Mouse (Mus musculus): ENCODE results near the gene Eef1akmt4.
"Not testable (repeated sequence)": the region's sequence is repeated elsewhere in the genome, so short reads cannot be mapped to it uniquely, and the experiment has no call there.

Eef1akmt4 gene

DNA sequence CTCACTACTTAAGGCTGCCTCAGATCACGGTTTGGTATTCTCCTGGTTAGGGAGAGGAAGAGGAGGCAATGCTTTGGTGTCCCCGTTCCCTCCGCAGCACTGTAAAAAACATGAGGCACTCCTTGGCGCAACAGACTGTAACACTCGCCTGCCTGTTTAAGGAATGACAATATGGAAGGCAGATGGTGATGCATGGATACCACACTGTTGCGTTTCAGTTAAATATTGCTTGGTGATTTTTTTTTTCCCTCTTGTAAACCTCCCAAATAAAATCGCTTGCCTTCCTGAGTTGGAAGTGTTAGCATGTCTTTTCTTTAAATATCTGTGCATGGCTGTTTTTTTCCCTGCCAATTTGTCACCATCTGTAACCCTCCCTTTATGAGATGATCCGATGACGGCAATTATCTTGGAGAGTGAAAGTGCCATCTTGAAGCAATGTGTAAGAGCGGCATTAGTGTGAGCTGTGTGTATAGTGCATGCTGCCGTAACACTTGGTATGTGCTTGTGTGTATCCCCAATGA lies 17.5 kb downstream of the Eef1akmt4 start:
- DNase-seq = no peak

- DNase-seq = no peak
Observed at GRCm38 (mm10) chr16:20629731-20630634, 18.6 kb downstream of the Eef1akmt4 start, which contains the start of gene Ece2. Gene Ece2 (plus strand): TSS chr16:20629828.

- no peak for DNase-seq
Observed at GRCm38 (mm10) chr16:20637410-20637809, 26.0 kb downstream of the Eef1akmt4 start.

- DNase-seq = no peak
Observed at GRCm38 (mm10) chr16:20638367-20638766, 27.0 kb downstream of the Eef1akmt4 start.

DNA sequence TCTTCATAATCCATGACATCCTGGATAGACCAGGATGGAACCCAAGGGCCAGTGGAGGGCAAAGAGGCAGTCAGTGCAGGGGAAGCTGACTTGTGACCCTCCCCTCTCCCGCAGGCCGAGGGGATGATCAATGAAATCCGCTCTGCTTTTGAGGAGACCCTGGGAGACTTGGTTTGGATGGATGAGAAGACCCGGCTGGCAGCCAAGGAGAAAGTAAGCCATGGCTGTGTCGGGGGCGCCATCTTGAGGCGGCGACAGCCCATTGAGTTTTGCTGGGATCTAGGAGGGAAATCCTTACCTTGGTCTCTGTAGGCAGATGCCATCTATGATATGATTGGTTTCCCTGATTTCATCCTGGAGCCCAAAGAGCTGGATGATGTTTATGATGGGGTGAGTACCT lies 30.8 kb downstream of the Eef1akmt4 start:
- DNase-seq = peak; percentile 84

DNA sequence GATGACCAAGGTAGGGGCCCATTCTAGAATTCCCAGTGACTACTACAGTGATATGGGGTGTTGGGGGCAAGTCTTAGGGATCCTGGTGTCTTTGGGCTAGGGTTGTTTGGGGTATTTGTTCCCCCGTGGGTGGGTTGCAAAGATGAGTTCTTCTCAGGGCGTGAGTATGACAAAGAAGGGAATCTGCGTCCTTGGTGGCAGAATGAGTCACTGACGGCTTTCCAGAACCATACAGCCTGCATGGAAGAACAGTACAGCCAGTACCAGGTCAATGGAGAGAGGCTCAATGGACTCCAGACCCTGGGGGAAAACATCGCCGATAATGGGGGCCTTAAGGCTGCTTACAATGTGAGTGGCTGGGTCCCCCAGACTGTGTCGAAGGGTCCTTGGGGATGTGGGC lies 32.5 kb downstream of the Eef1akmt4 start:
- no peak for DNase-seq

DNA sequence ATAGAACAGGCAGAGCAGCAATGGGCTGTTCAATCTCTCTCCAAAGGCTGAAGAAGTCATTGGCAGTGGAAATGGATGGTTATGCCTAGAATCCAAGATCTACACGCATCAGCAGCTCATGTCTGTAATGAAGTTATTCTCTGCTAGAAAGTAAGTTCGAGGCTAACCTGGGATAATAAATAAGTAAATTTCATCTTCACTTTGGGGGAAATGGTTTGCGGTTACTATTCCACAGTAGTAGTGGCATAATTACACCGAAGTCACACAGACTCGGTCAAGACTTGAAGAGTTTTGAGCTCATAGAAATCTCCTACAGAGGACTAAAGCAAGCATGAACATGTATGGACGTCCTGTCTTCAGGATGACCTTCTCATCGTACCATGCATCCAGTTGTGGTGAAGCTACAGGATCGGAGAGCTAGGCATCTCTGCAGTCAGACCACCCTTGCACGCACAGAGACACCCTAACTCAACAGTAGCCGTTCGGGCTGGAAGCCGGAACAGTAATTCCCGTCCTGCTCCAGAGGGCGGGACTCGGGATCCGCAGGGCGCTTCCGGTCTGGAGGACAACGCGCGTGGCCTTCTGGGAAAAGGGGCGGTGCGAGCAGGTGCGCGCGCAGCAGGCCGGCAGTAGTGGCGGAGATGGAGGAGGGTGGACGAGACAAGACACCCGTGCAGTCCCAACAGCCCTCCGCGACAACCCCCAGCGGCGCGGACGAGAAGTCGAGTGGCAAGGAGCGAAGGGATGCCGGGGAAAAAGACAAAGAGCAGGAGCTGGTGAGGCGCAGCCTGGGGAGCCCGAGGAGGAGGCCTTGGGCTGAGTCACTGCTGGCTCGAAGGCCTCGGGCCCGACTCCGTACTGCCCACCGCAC lies 39.9 kb downstream of the Eef1akmt4 start, which contains the start of gene Psmd2:
Gene Psmd2, plus strand, starts transcription at position 577 of the 871 bp plus-strand sequence.
- DNase-seq = peak; percentile 97

GRCm38 (mm10) chr16:20651947-20652310 lies 40.5 kb downstream of the Eef1akmt4 start:
- no peak for DNase-seq

DNA sequence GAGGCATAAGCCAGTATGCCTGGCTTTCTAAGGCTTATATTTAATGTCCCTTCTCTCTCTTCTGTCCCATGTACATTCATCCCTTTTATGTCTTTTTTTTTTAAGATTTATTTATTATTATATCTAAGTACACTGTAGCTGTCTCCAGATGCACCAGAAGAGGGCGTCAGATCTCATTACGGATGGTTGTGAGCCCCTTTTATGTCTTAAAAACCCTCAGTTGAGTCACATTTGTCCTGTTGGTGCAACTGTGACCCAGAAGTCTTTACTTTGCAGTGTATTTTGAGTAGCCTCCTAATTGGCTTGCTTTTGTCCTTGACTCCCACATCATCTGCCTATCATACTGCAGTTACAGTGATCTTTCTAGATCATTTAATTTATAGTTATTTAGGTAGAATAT lies 41.9 kb downstream of the Eef1akmt4 start:
- DNase-seq = no peak

GRCm38 (mm10) chr16:20657661-20658060 lies 46.3 kb downstream of the Eef1akmt4 start:
- no peak for DNase-seq

GRCm38 (mm10) chr16:20668013-20668412 lies 56.6 kb downstream of the Eef1akmt4 start, which contains the start of gene Eif4g1:
Gene Eif4g1 (plus strand): TSS chr16:20668313.
- DNase-seq = not testable (repeated sequence)

Measured in lung, postnatal 36 days (tissue).